Mouse (Mus musculus) retina, postnatal 7 days (tissue): ENCODE measurements around the gene Grin2c.
A peak's percentile ranks its signal among the peaks of the same experiment; 100 is the strongest.

Experiments
- DNase-seq: peaks from one replicate; pipeline ENCODE4 v3.0.0-alpha.2; 2012; ENCODE audit warnings: low read depth, low spot score

Gene Grin2c

DNA sequence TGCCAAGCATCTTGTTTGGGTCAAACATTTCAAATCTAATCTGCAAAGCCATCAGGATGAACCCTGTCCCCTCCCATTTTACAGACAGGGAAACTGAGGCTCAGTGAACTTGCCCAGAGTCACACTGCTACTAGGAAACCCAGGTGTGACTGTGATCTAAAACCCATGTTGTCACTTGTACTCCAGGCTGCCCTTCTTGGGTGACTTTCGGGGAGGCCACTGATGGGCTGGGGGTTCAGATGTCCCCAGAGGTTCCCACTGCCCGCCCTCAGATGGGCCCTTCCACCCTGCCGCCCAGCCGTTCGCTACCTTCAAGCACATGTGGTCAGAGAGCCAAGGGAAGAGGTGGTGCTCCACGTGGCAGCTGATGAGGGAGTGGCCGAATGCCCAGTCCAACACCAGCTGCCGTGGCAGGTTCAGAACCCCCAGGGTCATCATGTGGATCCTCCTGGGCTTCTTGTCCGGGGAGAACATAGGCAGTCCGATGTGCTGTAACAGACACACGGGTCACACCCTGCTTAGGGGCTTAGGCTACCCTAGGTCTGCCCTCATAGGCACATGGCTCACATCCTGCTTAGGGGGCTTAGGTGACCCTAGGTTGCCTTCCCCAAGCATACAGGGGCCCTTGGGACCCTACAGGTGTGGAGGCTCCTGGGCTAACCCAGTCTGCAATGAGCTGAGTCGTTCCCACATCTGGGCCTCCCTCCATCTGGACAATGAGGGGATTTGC lies 17.0 kb upstream of the Grin2c start:
- DNase-seq: no peak

DNA sequence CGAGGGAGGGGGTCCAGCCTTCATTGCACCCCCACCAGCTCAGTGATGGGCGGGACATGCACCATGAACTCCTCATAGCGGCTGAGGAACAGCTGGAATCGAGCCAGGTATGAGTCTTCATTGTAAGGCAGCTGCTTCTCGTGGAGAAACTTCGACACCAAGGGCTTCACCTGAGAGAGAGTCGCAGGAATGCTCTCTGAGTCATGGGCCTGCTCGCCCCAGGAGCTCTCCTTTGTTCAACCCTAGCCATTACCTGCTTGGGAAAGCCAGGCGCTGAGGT lies 16.4 kb upstream of the Grin2c start:
- no peak for DNase-seq

DNA sequence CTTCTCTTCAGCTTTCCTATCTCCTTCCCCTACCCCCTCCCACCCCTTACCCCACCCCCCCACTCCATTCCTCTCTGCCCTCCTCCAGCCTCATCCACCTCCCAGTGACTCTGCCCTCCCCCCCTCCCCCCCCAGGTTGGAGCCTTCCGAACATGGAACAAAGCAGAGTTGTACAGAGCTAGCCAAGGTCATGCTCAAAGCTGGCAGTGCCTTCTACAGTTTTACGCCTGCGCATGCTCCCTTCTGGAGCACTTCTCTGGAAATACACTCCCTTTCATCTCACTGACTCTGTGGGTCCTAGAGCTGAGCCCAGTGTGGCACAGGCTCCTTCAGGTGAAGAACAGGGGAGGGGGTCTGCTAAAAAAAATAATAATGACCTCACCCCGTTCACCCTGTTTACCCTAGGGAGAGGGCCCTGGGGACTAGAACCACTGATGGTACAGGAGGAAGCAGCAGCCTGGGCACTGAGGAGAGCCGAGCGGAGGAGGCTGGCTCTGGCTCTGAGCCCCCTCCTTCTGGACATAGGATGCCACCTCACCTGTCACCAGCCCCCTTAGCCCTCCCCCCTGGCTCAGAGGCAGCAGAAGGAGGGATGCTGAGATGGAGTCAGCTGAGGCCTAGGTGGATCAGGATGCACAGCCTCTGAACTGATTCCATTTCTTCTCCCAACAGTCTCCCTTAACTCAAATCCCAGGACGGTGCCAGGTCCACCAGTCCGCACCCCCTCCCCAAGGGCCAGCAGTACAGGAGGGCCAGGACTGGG lies 15.9 kb upstream of the Grin2c start:
- DNase-seq: no peak

DNA sequence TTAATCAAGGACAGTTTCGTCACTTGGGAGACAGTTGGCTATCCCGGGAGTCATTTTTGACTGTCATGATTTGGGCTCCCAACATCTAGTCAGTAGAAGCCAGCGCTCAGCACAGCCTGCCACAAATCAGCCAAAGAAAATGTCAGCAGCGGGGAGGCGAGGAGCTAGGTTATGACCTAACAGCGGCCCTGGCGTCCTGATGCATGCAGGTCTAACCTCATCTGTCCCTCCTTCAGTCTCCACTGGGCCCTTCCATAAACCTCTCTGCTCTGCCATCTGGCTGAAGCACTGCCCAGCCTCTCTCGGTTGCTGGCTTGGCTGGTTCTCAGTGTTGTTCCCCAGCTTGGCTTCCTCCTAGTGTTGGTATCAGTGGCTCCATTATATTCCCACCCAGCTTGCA lies 15.3 kb upstream of the Grin2c start:
- DNase-seq: no peak

DNA sequence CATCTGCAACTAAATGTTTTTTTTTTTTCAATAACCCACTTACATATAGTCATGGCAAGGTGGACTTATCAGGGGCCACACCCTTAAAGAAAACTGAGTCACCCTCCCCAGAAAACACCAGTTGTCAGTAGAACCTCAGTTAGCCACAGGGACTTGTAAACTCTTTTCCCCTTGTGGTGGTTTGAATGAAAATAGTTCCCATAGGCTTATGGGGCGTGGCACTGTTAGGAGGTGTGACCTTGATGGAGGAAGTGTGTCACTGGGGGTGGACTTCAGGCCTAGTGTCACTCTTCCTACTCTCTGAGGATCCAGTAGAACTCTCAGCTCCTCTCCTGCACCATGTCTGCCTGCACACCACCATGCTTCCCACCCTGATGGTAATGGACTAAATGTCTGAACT lies 12.7 kb upstream of the Grin2c start:
- no peak for DNase-seq

DNA sequence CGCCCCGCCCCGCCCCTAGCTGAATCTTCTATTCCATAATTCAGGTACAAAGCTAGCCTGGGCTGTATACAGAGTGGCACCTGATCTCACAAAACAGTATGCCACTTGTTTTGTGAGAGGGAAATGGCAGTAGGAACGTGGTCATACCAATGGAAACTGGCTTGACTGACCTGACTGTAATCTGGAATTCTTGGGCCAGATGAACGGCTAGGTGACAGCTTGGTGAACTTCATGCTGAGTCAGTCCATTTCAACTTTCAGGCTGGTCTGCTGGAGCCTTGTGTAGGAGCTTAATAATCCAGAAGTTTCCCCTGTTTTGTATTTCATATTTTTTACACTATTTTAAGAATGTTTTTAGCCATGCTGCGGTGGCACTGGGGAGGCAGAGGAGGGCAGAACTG lies 11.1 kb upstream of the Grin2c start:
- DNase-seq: no peak

DNA sequence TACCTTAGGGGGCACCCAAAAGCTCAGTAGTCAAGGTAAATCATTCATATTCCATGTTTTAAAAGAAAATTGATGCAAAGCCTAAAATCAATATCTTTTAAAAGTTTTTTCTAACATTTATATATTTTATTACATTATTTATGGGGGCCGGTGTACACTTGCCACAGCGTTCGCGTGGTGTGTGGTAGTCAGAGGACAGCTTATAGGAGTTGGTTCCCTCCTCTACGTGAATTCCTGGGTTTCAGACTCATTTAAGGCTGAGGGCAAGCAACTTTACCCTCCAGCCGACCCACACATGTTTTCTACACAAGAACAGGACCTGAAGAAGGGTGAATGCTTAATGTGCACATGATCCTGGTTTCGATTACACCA lies 10.5 kb upstream of the Grin2c start:
- no peak for DNase-seq

DNA sequence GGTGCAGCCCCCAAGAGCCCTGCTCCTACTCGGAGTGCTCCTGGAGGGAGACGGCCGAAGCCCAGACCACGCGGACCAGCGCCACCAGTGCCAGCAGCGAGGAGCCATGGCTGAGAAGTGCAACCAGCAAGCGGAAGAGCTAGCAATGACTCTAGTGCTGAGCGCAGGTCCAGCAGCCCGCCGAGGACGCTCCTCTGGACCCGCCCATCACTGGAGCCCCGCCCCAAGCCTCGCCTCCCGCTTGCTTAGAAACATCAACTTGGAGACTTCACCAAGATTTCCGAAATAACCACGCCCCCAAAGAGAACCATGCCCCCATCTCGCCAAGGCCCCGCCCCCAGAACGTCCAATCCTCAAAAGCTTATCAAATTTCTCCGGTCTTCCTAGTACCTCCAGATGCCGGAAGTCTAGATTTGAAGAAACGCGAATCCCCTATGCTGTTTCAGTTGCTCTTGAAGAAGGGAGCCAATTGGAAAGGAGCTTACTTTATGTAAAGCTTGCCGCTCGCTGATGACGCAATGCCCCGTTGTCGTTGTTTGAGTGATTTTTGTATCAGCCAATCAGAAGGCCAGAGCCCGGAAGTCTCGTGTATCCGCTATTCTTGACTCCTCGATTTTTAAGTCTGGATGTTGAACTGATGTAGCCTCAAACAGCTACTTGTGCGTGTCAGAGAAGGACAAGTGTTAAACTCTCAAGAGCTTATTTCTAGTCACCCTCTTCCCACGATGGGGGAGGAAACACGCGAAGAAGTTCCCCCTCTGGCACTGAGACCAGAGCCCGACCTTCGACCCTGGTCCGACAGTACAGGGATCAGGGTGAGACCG lies 9.9 kb upstream of the Grin2c start, which contains the start of gene Fdxr:
Fdxr (minus strand) TSS at position 271 of the 824 bp plus-strand sequence.
- DNase-seq: peak; percentile 98

DNA sequence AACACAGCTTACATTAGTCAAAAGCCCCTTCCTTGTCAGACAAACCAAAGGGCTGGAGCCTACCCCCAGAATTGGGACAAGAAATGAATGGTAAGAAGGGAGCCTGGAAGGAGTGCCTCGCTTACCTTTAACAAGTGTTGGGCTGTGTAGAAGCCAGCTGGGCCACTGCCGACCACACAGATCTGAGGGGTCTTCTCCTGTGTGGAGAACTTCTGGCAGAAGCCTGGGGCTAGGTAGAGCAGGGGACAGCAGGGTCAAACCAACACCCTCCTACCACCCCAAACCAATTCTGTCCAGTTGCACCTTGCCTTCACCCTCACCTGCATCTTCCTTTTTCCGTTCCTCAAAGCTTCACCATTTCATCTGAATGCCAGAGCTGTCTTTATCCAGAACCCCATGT lies 8.9 kb upstream of the Grin2c start:
- DNase-seq: no peak

DNA sequence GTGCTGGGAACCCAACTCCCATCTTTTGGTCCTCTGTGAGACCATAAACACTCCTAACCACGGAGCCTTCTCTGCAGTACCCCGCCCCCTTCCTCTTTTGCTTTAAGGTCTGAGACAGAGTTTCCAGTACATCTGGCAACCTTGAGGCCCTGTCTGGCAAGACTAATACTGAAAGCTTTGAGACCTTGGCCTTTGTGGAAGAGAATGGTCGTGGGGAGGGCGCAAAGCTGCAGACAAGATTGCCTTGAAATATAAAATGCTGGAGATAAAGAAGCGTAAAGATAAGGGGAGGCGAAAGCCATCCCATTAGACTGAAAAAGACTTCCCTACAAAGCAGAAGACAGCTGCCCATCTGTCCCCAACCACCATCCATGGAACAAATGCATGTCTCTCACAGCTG lies 8.5 kb upstream of the Grin2c start:
- no peak for DNase-seq

DNA sequence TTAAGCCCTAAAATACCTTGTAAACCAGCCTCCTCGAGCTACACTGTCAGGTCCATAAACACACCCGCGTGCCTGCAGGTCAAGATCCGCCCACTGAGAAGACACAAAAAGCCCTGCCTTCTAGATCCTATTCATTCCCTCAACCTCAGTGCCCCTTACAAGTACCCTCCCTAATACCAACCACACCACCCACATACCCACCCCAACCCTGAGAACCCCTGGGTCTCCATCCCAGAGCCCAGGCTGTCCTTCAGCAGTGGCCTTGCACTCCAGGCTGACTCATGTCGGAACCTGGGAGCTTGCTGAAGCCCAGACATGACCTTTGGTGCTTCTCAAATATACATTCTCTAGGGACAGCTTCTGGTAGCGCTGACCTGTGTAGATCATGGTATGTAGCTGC lies 7.7 kb upstream of the Grin2c start:
- no peak for DNase-seq

DNA sequence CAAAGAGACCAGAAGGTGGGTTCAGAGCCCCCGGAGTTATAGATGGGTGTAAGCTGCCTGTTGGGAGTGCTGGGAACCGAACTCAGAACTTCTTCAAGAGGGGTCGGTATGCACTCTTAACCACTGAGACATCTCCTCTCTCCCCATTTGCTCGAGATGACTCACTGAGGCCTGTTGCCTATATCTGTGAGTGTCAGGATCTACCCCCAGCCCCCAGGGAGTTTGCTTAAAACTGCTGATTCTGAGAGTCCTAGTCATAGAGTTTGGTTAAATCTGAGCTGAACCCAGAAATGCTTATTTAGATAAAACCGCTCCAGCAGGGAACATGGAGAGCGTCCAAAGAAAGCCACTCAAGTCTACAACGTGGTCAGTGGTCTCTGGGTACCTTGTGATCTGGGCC lies 7.1 kb upstream of the Grin2c start:
- no peak for DNase-seq

DNA sequence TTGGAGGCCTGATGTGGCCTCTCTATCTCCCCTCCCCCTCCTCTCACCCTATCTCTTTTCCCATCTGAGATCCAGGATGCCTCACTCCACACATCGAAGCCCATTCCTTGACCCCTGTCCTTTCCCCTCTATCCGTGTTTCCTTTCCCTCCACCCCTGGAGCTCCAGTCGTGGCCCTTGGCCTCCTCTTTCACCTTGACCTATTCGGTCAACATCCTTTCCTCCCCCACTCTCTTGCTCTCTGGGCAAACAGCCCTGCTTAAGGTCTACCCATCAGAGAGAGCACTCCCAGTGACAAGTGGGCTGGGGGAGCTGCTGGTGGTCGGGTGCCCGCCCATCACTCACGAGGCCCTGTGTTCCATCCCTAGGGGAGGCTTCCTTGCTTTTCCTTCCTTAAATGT lies 6.7 kb upstream of the Grin2c start:
- no peak for DNase-seq

DNA sequence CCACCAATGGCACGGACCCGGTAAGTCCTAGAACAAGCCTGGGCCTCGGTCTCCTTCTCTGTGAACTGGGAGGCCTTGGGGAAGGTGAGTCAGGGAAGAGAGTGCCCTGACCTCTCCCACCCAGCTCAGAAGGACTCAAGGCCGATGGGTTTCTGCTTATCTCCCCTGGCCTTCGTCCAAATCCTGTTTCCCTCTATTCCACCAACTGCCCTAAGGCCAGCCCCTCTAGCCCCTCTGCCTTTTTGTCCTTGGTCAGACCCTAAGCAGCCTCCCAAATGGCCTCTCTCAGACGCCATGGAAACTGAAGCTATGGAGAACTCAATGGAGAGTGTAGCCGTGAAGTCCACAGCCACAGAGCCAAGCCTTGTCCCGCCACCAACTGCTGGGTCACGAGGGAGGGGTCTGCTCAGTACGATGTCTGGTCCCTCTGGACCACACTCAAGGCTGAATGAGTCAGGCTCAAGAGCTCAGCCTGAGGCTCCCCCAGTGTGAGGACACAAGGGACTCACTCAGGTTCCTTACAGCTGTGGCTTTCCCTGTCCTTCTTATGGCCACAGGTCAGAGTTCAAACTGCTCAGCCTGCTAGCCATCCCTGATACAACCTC lies 6.0 kb upstream of the Grin2c start:
- DNase-seq: no peak

DNA sequence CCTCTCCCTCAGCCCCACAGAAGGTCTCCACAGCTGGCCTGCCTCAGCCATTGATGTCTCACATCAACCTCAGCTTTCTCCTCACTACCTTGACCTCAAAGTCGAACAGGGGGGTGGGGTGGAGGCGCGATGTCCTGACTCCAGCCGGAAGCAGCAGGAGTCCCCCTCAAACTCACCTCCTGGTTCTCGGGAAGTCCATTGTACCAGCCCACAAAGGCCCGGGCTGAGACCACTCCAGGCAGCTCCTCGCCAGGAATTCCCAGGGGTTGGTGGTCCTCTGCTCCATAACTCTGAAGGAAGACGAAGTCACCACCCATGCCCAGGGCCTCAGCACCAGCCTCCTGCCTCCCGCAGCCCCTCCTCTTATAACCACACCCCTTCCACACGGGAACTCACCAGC lies 4.4 kb upstream of the Grin2c start:
- no peak for DNase-seq

DNA sequence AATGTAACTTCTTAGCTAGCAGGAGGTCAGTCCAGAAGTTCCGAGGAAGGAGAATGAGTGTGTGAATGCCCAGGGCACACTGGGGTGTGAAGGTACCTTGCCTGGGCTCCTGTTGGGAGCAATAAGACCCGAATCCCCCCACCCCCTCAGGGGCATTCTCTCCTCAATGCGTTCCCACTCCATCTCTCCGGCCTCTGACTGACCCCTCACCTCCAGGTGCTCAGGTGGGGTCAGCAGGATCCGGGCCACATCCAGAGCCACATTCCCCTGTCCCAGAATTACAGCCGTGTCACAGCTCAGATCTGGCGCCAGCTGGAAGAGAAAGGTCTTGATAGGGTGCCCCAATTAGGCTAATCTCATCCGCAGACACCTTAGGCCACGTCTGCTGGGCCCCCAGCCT lies 4.0 kb upstream of the Grin2c start:
- no peak for DNase-seq

DNA sequence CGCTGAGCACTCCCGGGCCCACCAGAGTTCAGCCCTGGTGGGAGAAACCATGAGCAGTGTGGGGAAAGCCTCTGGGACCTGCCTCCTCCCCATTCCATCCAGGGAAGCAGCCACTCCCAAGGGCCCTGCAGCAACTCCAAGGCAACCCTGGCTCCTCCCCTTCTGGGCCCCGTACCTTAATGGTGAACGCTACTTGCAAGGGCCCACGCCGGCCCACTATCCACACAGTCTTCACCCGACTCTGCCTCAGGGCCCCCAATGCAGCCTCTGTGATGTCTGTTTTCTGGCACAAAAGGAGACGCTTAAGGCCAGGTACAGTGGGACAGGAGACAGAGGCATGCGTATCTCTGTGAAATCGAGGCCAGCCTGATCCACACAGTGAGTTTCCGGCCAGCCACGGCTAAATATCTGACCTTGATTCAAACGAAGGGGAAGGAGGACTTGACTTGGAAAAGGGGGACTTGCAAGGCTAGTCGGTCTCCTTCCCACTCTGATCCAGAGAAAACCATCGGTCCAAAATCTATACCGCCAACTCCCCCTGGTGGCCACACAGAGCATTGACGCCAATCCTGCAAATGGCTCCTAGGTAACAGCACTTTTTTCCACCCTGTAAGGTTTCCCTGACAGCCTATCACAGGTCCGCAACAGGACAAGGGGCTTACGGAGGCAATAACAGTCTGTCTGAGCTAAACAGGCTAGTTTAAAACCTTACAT lies 3.3 kb upstream of the Grin2c start:
- DNase-seq: peak; percentile 69

DNA sequence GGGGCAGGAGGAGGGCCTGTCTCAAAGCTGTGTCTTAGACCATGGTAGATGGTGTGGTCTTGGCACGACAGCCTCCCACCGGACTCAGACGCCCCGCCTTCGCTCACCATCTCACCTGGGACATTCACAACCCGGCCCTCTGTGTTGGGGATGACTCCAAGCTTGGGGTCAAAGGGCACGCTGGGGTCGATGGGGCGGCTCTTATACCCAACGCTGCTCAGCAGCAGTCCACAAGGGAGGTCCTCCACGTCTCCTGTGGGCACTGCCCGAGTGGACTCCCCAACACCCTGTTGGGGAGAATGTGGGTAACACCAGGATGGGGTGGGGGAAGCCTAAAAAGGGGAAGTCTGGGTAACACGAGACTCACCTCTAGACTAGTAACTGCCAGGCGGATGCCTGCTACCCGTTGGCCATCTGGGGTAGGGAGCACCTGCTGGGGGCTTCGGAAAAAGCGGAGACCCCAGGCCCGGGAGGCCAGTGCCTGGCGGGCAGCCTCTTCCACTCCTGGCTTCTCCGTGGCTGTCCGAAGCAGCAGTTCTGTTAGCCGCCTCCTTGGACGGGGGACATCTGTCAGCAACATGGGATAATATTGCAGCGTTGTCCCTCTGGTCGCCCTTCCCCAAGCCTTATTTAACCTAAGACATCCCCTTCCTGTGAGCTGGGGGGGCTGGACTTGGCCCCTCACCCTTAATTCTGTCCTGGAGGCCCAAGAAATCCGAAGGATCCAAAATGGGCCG lies 2.5 kb upstream of the Grin2c start:
- DNase-seq: no peak

DNA sequence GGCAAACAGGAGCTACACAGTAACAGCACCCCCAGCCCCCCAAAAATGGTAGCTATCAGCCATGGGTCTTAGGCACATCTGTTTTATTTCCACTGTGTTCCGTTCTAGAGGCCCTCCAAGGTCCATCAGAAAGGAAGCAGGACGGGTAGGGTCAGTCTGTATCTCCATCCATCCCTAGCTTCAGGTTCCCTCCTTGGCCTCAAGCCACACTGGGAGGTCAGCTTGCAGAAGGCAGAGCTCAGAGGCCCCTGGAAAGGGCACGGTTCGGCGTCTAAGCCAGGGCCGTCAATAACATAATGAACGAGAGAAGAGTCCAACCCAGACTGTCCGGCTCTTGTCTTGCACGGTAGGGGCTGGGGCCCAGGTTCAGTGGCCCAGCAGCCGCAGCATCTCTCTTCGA lies 915 bp upstream of the Grin2c start:
- DNase-seq: no peak

DNA sequence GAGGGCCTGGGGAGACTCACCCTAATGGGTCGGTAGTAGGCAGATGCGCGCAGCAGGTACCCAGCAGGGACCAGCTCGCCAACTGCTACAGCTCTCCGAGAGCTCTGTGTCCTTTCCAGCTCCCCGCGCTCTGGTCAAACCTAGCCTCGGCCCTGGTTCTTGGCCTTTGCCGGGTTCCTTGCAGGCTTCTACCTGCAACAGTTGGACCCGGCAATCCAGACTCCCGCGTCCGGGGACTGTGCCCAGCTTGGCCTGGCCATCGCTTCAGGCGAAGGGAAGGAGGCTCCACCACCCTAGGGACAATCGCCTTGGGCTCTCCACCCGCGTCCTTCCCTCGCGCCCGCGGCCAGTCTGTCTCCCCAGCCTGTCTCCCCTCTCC lies 654 bp downstream of the Grin2c start:
- no peak for DNase-seq

DNA sequence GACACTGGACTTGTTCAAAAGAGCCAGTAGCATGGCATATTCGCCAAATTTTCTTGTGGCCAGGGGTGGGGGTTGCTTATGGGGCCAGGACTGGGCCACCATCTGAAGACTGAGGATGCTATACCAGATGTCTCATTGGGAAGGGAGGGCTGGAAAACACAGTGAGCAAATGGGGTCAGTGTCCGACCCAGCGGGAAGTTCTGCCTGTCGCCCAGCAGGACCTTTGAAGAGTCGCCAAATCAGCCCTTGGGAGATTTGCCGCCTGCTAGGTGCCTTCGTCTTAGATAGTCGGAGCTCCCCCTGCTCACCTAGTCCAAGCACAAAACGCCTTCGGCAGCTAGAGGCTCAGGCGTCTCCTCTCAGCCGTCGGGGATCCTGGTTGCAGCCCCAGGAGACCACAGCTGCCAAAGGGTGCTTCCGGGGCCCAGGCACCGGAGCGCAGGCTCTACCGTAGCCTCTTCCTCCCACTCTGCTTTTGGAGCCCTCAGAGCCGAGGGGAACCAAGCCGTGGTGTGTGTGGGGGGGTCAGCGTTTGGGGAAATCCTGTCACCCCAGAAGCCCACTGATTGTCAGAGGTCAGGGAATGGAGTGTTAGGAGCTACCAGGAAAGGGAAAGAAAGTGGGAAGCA lies 1.2 kb downstream of the Grin2c start:
- DNase-seq: no peak
